ENCODE assay signal across 44 mouse cellular contexts in genomic region chr11:102021196-102021595, GRCm38 (mm10). TPM values are rescaled to one million over a fixed set of nuclear protein-coding genes. Genes with fewer than 3 reads are reported as not detected.
"Had no signal": no experiment of that assay in that cellular context is flagged by ENCODE, and none has a peak within 500 bp of the region (broad histone marks: within the 10 kb centered on the region; RNA-seq: fewer than 3 reads in every experiment).

No protein-coding gene starts in this region.

- H3K4me3 ChIP-seq: heart, embryonic 10.5 days; heart, embryonic 12.5 days; hindbrain, embryonic 10.5 days; hindbrain, embryonic 12.5 days; kidney, embryonic 15.5 days; limb, embryonic 13.5 days; limb, embryonic 15.5 days; liver, embryonic 12.5 days had no signal

- H3K9me3 ChIP-seq: heart, embryonic 10.5 days; heart, embryonic 12.5 days; hindbrain, embryonic 10.5 days; hindbrain, embryonic 12.5 days; kidney, embryonic 15.5 days; limb, embryonic 13.5 days; limb, embryonic 15.5 days; liver, embryonic 12.5 days had no signal

- ATAC-seq: hindbrain, embryonic 16.5 days; intestine, embryonic 16.5 days; liver, embryonic 12.5 days had no signal

- H3K27me3 ChIP-seq: limb, embryonic 13.5 days; limb, embryonic 15.5 days had no signal

- H3K4me2 ChIP-seq: heart, embryonic 12.5 days; hindbrain, embryonic 12.5 days; hindbrain, embryonic 14.5 days; kidney, embryonic 15.5 days; limb, embryonic 13.5 days; limb, embryonic 15.5 days; liver, embryonic 12.5 days had no signal

- DNase-seq: gastrocnemius, postnatal 14 days; heart, adult 18-20 months; heart, postnatal 10 days; heart, postnatal 4 days; kidney, adult 11 months; kidney, adult 2 months; kidney, adult 9 months; kidney, postnatal 14 days; kidney, postnatal 36 days; layer of hippocampus, adult 9-11 months; layer of hippocampus, postnatal 36 days; left cerebral cortex, postnatal 4 days; lung, adult 18-20 months had no signal

- H3K27ac ChIP-seq: heart, embryonic 10.5 days; hindbrain, embryonic 10.5 days; hindbrain, embryonic 12.5 days; hindbrain, embryonic 14.5 days; kidney, embryonic 15.5 days; kidney, postnatal 0 days; limb, embryonic 13.5 days; limb, embryonic 15.5 days; liver, embryonic 12.5 days; liver, embryonic 14.5 days had no signal

- H3K36me3 ChIP-seq: liver, embryonic 12.5 days had no signal

- H3K9ac ChIP-seq: heart, embryonic 12.5 days; hindbrain, embryonic 12.5 days; hindbrain, embryonic 14.5 days; kidney, embryonic 15.5 days; limb, embryonic 13.5 days; limb, embryonic 15.5 days; liver, embryonic 12.5 days; liver, embryonic 14.5 days had no signal

RNA-seq across cellular contexts. Expression of gene Mpp3, which starts 7.1 kb away (rescaled TPM):
- total RNA-seq: granulocyte monocyte progenitor cell, adult 5-6 weeks had no signal

RNA-seq across cellular contexts. Expression of gene Cd300lg, which starts 20.1 kb away (rescaled TPM):
- total RNA-seq: layer of hippocampus, adult 18-20 months; layer of hippocampus, postnatal 36 days; left cerebral cortex, postnatal 10 days; left cerebral cortex, postnatal 25 days; left cerebral cortex, postnatal 4 days had no signal

RNA-seq across cellular contexts. Expression of gene Cfap97d1, which starts 37.1 kb away (rescaled TPM):
- total RNA-seq: gastrocnemius, adult 8-10 months; gastrocnemius, postnatal 14 days; gastrocnemius, postnatal 4 days; granulocyte monocyte progenitor cell, adult 5-6 weeks; heart, adult 18-20 months; heart, adult 8-10 months; heart, postnatal 10 days; heart, postnatal 25 days; heart, postnatal 4 days; layer of hippocampus, adult 18-20 months; layer of hippocampus, postnatal 14 days; layer of hippocampus, postnatal 36 days; left cerebral cortex, adult 18-20 months; left cerebral cortex, adult 8-10 months; left cerebral cortex, postnatal 10 days; left cerebral cortex, postnatal 25 days; left cerebral cortex, postnatal 4 days; liver, adult 2 months had no signal
- polyA plus RNA-seq: heart, embryonic 10.5 days; heart, embryonic 12.5 days; heart, embryonic 14.5 days; heart, embryonic 16.5 days; hindbrain, embryonic 10.5 days; hindbrain, embryonic 12.5 days; hindbrain, embryonic 14.5 days; hindbrain, embryonic 16.5 days; intestine, embryonic 14.5 days; intestine, embryonic 16.5 days; kidney, adult 2 months; kidney, embryonic 15.5 days; kidney, postnatal 0 days; large intestine, adult 2 months; limb, embryonic 11.5 days; limb, embryonic 13.5 days; limb, embryonic 15.5 days; liver, adult 2 months; liver, embryonic 12.5 days; liver, embryonic 14.5 days; liver, embryonic 16.5 days had no signal

RNA-seq across cellular contexts. Expression of gene Sost, which starts 54.4 kb away (rescaled TPM):
- total RNA-seq: gastrocnemius, adult 8-10 months; gastrocnemius, postnatal 14 days; granulocyte monocyte progenitor cell, adult 5-6 weeks; layer of hippocampus, postnatal 14 days; layer of hippocampus, postnatal 36 days; left cerebral cortex, adult 18-20 months; left cerebral cortex, postnatal 10 days; left cerebral cortex, postnatal 25 days; left cerebral cortex, postnatal 4 days; liver, adult 2 months had no signal
- polyA plus RNA-seq: hindbrain, embryonic 14.5 days; intestine, embryonic 14.5 days; large intestine, adult 2 months; liver, embryonic 16.5 days had no signal
